Mouse (Mus musculus) stomach, postnatal 0 days (tissue): ENCODE data around the gene Lct. TPM values are rescaled to one million over a fixed set of nuclear protein-coding genes. Genes with fewer than 3 reads are reported as not detected.
"Not testable (repeated sequence)": the region's sequence is repeated elsewhere in the genome, so short reads cannot be mapped to it uniquely, and the experiment has no call there.

Experiments
- ATAC-seq: fragments of 200-750 bp; cut with Nextera tagmentation; 2 replicates; pipeline ENCODE4 v1.8.0; 2017; ENCODE audit not compliant: low FRiP score, low TSS enrichment
- DNase-seq: peaks from one replicate; pipeline ENCODE4 v3.0.0-alpha.2; 2016; ENCODE audit warnings: low spot score
- H3K27ac ChIP-seq: fragments of 300-500 bp; sonication (generic); replicated peaks from 2 replicates; pipeline ENCODE4 v1.5.1; 2014; ENCODE audit warnings: mild to moderate bottlenecking, control low read depth
- H3K27me3 ChIP-seq: fragments of 300-500 bp; sonication (generic); 2 replicates; pipeline ENCODE4 v1.6.1; 2014; ENCODE audit warnings: low read length; ENCODE audit not compliant: control insufficient read depth, insufficient read depth
- H3K36me3 ChIP-seq: fragments of 300-500 bp; sonication (generic); 2 replicates; pipeline ENCODE4 v1.6.1; 2014; ENCODE audit warnings: low read length, mixed read lengths; ENCODE audit not compliant: control insufficient read depth, insufficient read depth
- H3K4me1 ChIP-seq: fragments of 300-500 bp; sonication (generic); replicated peaks from 2 replicates; pipeline ENCODE4 v1.6.1; 2014; ENCODE audit warnings: antibody characterized with exemption; ENCODE audit not compliant: control insufficient read depth, insufficient read depth
- H3K4me2 ChIP-seq: fragments of 300-500 bp; sonication (generic); replicated peaks from 2 replicates; pipeline ENCODE4 v1.6.1; 2014; ENCODE audit warnings: low read depth, mild to moderate bottlenecking, control low read depth, moderate library complexity
- H3K4me3 ChIP-seq: fragments of 300-500 bp; sonication (generic); 2 replicates; pipeline ENCODE4 v1.5.1; 2014; ENCODE audit warnings: low read depth, low read length, control low read depth
- H3K9ac ChIP-seq: fragments of 300-500 bp; sonication (generic); 2 replicates; pipeline ENCODE4 v1.6.1; 2014; ENCODE audit warnings: mild to moderate bottlenecking, low read length, control low read depth, mixed read lengths
- H3K9me3 ChIP-seq: fragments of 300-500 bp; sonication (generic); 2 replicates; pipeline ENCODE4 v1.6.1; 2016; ENCODE audit warnings: low read length; ENCODE audit not compliant: control insufficient read depth
- CTCF ChIP-seq: IDR thresholded peaks from 2 replicates; pipeline ENCODE4 v1.5.1; 2016; ENCODE audit warnings: antibody characterized with exemption, low read depth, mild to moderate bottlenecking, moderate library complexity
- EP300 ChIP-seq: optimal IDR thresholded peaks from 2 replicates; pipeline ENCODE3; 2016; ENCODE audit warnings: antibody characterized with exemption
- WGBS: fragments of 180-500 bp; shearing (Covaris S2); extraction: QIAGEN DNeasy Blood & Tissue Kit; methylation state at CpG from one replicate; pipeline ENCODE4 v1.1.7; 2014; 5-methylcytosine and 5-hydroxymethylcytosine counted together
- polyA plus RNA-seq: library from polyadenylated mRNA; unstranded; fragments of >200 nt; fragmentation: Nextera tagmentation; extraction: Ambion mirVana; gene quantifications from 2 replicates; pipeline ENCODE4 v1.2.1, GENCODE M21; 2015

The Lct gene
- polyA plus RNA-seq, 1 experiment from 2014 or later = 2.8 TPM

DNA sequence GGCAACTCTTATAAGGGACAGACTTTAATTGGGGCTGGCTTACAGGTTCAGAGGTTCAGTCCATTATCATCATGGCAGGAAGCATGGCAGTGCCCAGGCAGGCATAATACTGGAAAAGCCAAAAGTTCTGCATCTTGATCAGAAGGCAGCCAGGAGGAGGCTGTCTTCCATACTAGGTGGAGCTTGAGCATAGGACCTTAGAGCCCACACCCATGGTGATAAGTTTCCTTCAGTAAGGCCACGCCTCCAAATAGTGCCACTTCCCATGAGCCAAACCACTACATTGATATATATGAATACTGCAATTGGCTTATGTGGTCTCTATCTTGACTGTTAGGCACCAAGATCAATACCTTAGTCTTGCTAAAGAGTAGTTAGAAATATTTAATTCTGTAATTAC, 52.2 kb downstream of the Lct start:
- no peaks in the 10 kb centered on the region for H3K9me3 ChIP-seq
- TF ChIP-seq EP300 = no peak
- no peak for TF ChIP-seq CTCF
- ATAC-seq (no peak), DNase-seq (no peak)
- H3K36me3 ChIP-seq = peaks cover 28% of the 10 kb centered on the region
- H3K4me2 ChIP-seq = no peak overlapping the region
- 88% methylated on average over 1 of the region's 1 CpGs for whole genome bisulfite sequencing
- H3K27me3 ChIP-seq = no peaks in the 10 kb centered on the region
- H3K9ac ChIP-seq = no peak overlapping the region
- no peaks in the 10 kb centered on the region for H3K4me1 ChIP-seq
- H3K4me3 ChIP-seq = no peak overlapping the region
- no peak overlapping the region for H3K27ac ChIP-seq

DNA sequence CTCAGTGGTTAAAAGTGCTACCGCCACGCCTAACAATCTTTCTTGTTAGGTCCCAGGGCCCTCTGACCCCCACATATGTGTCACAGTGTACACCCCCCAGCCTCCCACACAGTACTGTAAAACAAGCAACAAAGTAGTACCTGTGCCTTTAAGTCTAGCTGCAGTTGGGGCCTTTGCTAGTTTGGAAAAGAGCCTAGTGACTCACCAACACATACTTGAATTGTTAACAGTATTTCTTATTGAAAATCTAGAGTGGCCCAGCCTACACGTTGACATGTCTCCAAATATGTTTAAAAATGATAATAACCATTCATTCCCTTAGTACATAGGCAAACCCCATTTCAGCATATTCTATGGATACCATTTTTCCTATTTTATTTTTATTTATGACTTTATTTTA, 57.4 kb downstream of the Lct start:
- H3K9ac ChIP-seq = no peak overlapping the region
- TF ChIP-seq CTCF = no peak
- TF ChIP-seq EP300 = no peak
- no peaks in the 10 kb centered on the region for H3K27me3 ChIP-seq
- H3K4me3 ChIP-seq = no peak overlapping the region
- H3K36me3 ChIP-seq = peaks cover 23% of the 10 kb centered on the region
- ATAC-seq (no peak), DNase-seq (no peak)
- no peaks in the 10 kb centered on the region for H3K4me1 ChIP-seq
- no peak overlapping the region for H3K4me2 ChIP-seq
- no peak overlapping the region for H3K27ac ChIP-seq
- 69% methylated on average over 3 of the region's 3 CpGs for WGBS
- H3K9me3 ChIP-seq = no peaks in the 10 kb centered on the region

DNA sequence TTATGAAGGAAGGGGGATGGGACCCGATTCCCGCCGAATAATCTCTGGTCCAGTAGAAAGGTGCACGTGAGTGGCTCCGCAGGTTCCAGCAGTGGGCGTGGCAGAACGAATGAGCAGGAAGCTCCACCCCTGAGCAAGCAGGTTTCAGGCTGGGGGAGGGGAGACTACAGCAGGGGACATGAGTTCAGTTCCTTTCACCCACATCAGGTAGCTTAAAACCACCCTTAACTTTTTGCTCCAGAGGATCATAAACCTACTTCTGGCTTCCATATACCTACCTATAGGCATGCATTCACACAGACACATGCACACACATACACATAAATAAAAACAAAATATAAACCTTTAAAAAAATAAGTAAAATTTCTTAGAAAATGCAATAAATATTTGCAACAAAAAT, 61.1 kb downstream of the Lct start:
- not testable (repeated sequence) for H3K27ac ChIP-seq, H3K27me3 ChIP-seq, H3K9me3 ChIP-seq, H3K9ac ChIP-seq, H3K4me1 ChIP-seq, ATAC-seq, H3K4me3 ChIP-seq, DNase-seq, H3K4me2 ChIP-seq
- WGBS = 70% methylated on average over 7 of the region's 7 CpGs
- peaks cover 22% of the 10 kb centered on the region for H3K36me3 ChIP-seq

DNA sequence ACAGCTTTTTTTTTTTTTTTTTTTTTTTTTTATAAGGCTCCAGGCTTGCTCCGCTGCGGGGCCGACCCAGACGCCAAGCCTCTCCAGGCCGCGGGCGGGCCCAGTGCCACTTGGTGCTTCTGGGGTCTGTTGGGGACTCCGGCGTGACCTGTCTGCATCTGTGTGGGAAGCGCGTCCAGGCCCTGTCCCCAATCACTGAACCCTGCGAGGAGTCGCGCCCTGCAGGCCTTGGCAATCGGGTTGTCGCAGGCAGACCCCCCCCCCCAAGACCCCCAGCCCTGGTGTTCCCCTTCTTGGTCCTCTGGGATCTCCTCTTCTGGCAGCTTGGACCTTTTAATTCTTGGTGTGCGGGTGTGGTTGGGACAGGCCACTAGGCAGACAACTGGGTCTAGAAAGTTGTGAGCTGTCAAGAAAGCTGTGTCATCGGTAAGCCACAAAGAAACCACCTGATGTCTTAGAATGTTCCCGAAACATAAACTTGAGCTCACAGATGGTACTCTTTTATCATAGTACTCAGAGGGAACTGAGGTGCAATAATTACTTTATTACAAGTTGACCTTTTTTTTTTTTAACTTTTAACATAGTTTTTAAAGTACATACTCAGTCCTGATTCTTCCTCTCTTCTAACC, 83.3 kb downstream of the Lct start:
- Histone ChIP-seq H3K4me2 (peak overlapping the region; percentile 88), H3K27ac (peak overlapping the region; percentile 94), H3K9ac (peak overlapping the region; percentile 89), H3K36me3 (no peaks in the 10 kb centered on the region), H3K4me3 (peak overlapping the region; percentile 77), H3K4me1 (no peaks in the 10 kb centered on the region), H3K27me3 (no peaks in the 10 kb centered on the region), H3K9me3 (no peaks in the 10 kb centered on the region)
- DNase-seq (peak; percentile 50), ATAC-seq (peak; percentile 48)
- TF ChIP-seq CTCF (no peak), EP300 (no peak)
- WGBS = 2% methylated on average over 19 of the region's 19 CpGs

DNA sequence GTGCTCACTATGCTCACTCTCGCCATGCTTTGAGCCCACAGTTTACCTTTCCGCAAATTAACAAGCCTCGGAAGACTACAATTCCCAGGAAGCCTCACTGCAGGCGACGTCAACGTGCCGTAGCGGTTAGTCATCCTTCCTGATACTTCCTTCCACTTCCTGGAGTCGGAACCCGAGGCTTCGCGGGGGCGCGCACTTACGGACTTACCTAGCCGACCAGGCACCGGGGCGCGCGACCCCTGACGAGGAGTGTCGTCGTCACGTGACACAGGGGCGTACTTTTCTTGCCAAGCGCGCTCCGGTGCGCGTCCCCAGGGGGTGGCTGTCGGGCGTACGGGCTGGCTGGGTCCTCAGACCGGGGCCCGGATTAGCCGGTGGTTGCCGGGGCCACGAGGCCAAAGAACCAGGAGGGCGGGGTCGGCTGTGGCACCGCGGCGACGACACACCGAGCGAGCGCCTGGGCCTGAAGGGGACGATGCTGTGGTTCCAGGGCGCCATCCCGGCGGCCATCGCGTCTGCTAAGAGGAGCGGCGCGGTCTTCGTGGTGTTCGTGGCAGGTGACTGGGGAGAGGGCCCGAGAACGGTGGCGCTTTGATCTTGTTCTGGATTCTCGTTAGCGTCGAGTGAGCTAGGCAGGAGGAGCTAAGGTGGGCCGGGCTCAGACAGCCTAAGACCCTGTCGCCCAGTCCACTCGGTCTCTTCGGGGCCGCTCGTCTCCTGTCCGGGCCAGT, 84.0 kb downstream of the Lct start:
- Histone ChIP-seq H3K9me3 (no peaks in the 10 kb centered on the region), H3K27ac (peak overlapping the region; percentile 94), H3K4me2 (peak overlapping the region; percentile 88), H3K27me3 (no peaks in the 10 kb centered on the region), H3K36me3 (no peaks in the 10 kb centered on the region), H3K4me1 (no peaks in the 10 kb centered on the region), H3K9ac (peak overlapping the region; percentile 89), H3K4me3 (peak overlapping the region; percentile 77)
- DNase-seq (peak; percentile 99), ATAC-seq (peak; percentile 98)
- under 1% methylated on average over 65 of the region's 71 CpGs for WGBS
- TF ChIP-seq EP300 (no peak), CTCF (0 out of 2 replicates have a peak, but pooled peaks have one; percentile 15)

DNA sequence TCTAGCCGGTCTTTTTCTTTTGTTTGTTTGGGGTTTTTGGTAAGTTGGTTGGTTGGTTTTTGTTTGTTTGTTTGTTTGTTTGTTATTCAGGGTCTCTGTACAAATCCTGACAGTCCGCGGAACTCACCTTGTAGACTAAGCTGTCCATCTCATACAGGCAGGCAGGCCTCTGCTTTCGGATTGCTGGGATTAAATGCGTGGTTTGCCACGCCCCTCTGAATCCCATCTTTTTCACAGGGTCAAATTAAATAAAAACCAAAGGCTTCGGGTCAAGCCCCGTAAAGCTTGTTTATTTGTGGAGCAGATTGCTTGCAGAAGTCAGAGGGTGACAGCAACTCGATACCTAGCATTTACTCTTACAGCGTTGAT, 84.5 kb downstream of the Lct start, which contains the start of gene Ubxn4:
Ubxn4 (plus strand) TSS at position 338 of the 369 bp plus-strand sequence.
- Histone ChIP-seq H3K27ac (peak within 1 kb of the TSS; percentile 94), H3K4me1 (no peaks in the 10 kb centered on the region), H3K27me3 (no peaks in the 10 kb centered on the region), H3K4me2 (peak within 1 kb of the TSS; percentile 88), H3K4me3 (peak within 1 kb of the TSS; percentile 77), H3K9me3 (no peaks in the 10 kb centered on the region), H3K36me3 (no peaks in the 10 kb centered on the region), H3K9ac (peak within 1 kb of the TSS; percentile 89)
- TF ChIP-seq CTCF = no peak
- ATAC-seq = peak; percentile 6; the same call in 1 of the 2 replicates
- WGBS = 7% methylated on average over 10 of the region's 10 CpGs
- DNase-seq = no peak
